Mouse (Mus musculus) olfactory bulb, adult 2 months (tissue): ENCODE results near the gene Ptgir.

Experiments used
- CTCF ChIP-seq: fragments of 200-500 bp; IDR thresholded peaks from 2 replicates; pipeline ENCODE4 v1.5.1; 2012; ENCODE audit warnings: low read depth, mild to moderate bottlenecking, low read length, moderate library complexity; ENCODE audit not compliant: insufficient read depth
- POLR2A ChIP-seq: fragments of 200-500 bp; IDR thresholded peaks from 2 replicates; pipeline ENCODE4 v1.6.1; 2012; ENCODE audit warnings: mild to moderate bottlenecking, low read depth, low read length, moderate library complexity; ENCODE audit not compliant: insufficient read depth

GRCm38 (mm10) chr7:16876006-16876405 lies 30.3 kb upstream of the Ptgir start:
- TF ChIP-seq POLR2A: no peak
- TF ChIP-seq CTCF: no peak
